Mouse (Mus musculus) heart, embryonic 13.5 days (tissue): ENCODE measurements around the gene 1500011B03Rik. TPM values are rescaled to one million over a fixed set of nuclear protein-coding genes. Genes with fewer than 3 reads are reported as not detected.
"Not testable (repeated sequence)": the region's sequence is repeated elsewhere in the genome, so short reads cannot be mapped to it uniquely, and the experiment has no call there.

Experiments used
- ATAC-seq: fragments of 200-750 bp; cut with Nextera tagmentation; 2 replicates; pipeline ENCODE4 v1.8.0; 2017; ENCODE audit warnings: moderate TSS enrichment; ENCODE audit not compliant: insufficient number of reproducible peaks, low FRiP score, low TSS enrichment; ENCODE audit errors: extremely low read depth
- H3K27ac ChIP-seq: fragments of 300-500 bp; sonication (generic); replicated peaks from 2 replicates; pipeline ENCODE4 v1.5.1; 2015; ENCODE audit warnings: moderate library complexity, mild to moderate bottlenecking, inconsistent platforms
- H3K27me3 ChIP-seq: fragments of 300-500 bp; sonication (generic); replicated peaks from 2 replicates; pipeline ENCODE4 v1.6.1; 2015; ENCODE audit warnings: mild to moderate bottlenecking, inconsistent platforms
- H3K36me3 ChIP-seq: fragments of 300-500 bp; sonication (generic); 2 replicates; pipeline ENCODE4 v1.6.1; 2015; ENCODE audit warnings: mild to moderate bottlenecking, inconsistent platforms
- H3K4me1 ChIP-seq: fragments of 300-500 bp; sonication (generic); 2 replicates; pipeline ENCODE4 v1.6.1; 2015; ENCODE audit warnings: inconsistent platforms
- H3K4me2 ChIP-seq: fragments of 300-500 bp; sonication (generic); 2 replicates; pipeline ENCODE4 v1.6.1; 2015; ENCODE audit warnings: inconsistent platforms, mild to moderate bottlenecking, moderate library complexity
- H3K4me3 ChIP-seq: fragments of 300-500 bp; sonication (generic); 2 replicates; pipeline ENCODE4 v1.5.1; 2015; ENCODE audit warnings: moderate library complexity, mild to moderate bottlenecking, inconsistent platforms
- H3K9ac ChIP-seq: fragments of 300-500 bp; sonication (generic); 2 replicates; pipeline ENCODE4 v1.6.1; 2015; ENCODE audit warnings: inconsistent platforms, mild to moderate bottlenecking, moderate library complexity
- H3K9me3 ChIP-seq: fragments of 300-500 bp; sonication (generic); 2 replicates; pipeline ENCODE4 v1.6.1; 2016; ENCODE audit warnings: inconsistent platforms
- WGBS: fragments of 180-500 bp; shearing (Covaris S2); methylation state at CpG from one replicate; pipeline ENCODE4 v1.1.7; 2015; ENCODE audit warnings: mixed read lengths; 5-methylcytosine and 5-hydroxymethylcytosine counted together
- polyA plus RNA-seq: library from polyadenylated mRNA; unstranded; fragments of >200 nt; fragmentation: Nextera tagmentation; extraction: Ambion mirVana; gene quantifications from 2 replicates; pipeline ENCODE4 v1.2.1, GENCODE M21; 2015

The 1500011B03Rik gene
- 53.8 and 54.5 TPM in 2 replicates for polyA plus RNA-seq

DNA sequence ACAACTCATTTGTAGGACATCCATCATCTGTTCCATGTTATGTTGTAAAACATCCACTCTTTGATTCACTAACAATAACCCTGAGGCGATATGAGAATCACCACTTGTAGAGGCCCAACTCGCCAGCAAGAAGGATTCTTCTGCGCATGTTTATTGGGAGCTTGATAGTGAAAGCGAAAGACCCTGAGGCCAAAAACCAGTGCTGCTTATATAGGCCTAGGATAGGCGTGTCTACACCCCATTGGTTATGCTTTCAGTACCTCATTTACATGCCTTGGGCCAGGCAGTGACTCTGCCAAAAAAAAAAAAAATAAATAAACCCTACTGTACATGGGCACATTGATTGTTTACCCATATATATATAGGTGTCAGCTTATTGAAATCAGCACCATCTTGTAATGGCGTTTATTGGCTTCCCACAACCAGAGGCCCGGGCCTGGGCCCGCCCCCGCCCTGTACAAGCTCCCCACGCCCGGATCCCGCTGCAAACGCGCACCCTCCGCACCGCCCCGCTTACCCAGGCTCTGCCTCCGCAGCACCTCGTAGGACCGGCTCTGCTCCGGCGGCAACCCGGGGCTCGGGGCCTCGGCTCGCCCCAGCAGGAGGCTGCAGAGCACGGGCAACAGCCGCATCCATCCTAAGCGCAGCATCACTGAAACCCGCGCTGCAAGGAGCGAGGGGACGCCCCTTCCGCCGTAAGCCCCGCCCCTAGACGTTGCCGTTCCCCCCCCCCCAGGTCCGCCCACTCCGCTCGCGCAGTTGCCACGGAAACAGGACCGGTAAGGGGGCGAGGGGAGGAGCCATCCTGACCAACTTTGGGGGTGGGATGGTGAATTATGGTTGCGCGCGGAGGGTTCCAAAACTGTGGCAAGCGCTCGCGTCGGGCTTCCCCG, at the start of gene 1500011B03Rik:
1500011B03Rik (minus strand) TSS at position 673 of the 893 bp plus-strand sequence.
- Histone ChIP-seq H3K4me2 (peak within 1 kb of the TSS; percentile 80), H3K9me3 (peaks cover 4% of the 10 kb centered on the region; the same call in 1 of the 2 replicates), H3K4me3 (peak within 1 kb of the TSS; percentile 79), H3K27ac (peak within 1 kb of the TSS; percentile 68), H3K36me3 (peaks cover 18% of the 10 kb centered on the region), H3K9ac (peak within 1 kb of the TSS; percentile 88), H3K27me3 (no peaks in the 10 kb centered on the region), H3K4me1 (peaks cover 11% of the 10 kb centered on the region)
- peak; percentile 82 for ATAC-seq
- 10% methylated on average over 47 of the region's 53 CpGs for WGBS

DNA sequence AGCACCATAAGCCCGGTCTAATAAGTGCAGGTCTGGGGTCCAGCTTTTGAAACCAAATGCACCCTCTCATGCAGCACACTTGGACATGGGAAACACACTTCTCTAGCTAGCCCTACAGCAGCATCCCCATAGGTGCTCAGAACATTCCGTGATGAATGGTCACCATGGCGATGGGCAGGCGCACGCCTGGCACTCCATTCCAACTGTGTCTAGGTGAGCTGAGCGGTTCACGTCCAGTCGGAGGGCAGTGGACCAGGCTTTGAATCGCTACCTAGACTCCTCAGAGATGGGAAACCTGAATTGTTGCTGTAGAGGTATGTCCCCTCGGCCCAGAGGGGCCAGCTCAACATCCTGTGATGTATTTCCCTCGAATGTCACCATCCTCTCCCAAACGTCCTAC, 42.0 kb upstream of the 1500011B03Rik start:
- no peak for ATAC-seq
- no peaks in the 10 kb centered on the region for H3K4me1 ChIP-seq

GRCm38 (mm10) chr5:114864813-114865212, 41.5 kb upstream of the 1500011B03Rik start:
- no peak for ATAC-seq
- Histone ChIP-seq H3K4me1 (no peaks in the 10 kb centered on the region), H3K4me3 (no peak overlapping the region), H3K36me3 (no peaks in the 10 kb centered on the region), H3K9me3 (peaks cover 15% of the 10 kb centered on the region), H3K4me2 (no peak overlapping the region), H3K27me3 (peaks cover 17% of the 10 kb centered on the region), H3K27ac (no peak overlapping the region), H3K9ac (no peak overlapping the region)
- WGBS: 74% methylated on average over 7 of the region's 7 CpGs

More for the DNA sequence above, 42.0 kb upstream of the 1500011B03Rik start:
- H3K4me3 ChIP-seq: no peak overlapping the region
- no peak overlapping the region for H3K9ac ChIP-seq
- WGBS: 81% methylated on average over 12 of the region's 12 CpGs
- no peak overlapping the region for H3K4me2 ChIP-seq
- H3K27ac ChIP-seq: no peak overlapping the region
- H3K9me3 ChIP-seq: peaks cover 15% of the 10 kb centered on the region
- no peaks in the 10 kb centered on the region for H3K36me3 ChIP-seq
- H3K27me3 ChIP-seq: peaks cover 12% of the 10 kb centered on the region

GRCm38 (mm10) chr5:114861730-114862129, 38.5 kb upstream of the 1500011B03Rik start:
- H3K4me1 ChIP-seq: no peaks in the 10 kb centered on the region
- H3K27ac ChIP-seq: no peak overlapping the region
- H3K36me3 ChIP-seq: no peaks in the 10 kb centered on the region
- peaks cover 47% of the 10 kb centered on the region for H3K27me3 ChIP-seq
- H3K4me2 ChIP-seq: no peak overlapping the region
- ATAC-seq: no peak
- no peak overlapping the region for H3K9ac ChIP-seq
- no peak overlapping the region for H3K4me3 ChIP-seq
- H3K9me3 ChIP-seq: no peaks in the 10 kb centered on the region
- 72% methylated on average over 6 of the region's 6 CpGs for whole genome bisulfite sequencing

GRCm38 (mm10) chr5:114859253-114859652, 36.0 kb upstream of the 1500011B03Rik start:
- Histone ChIP-seq H3K36me3 (no peaks in the 10 kb centered on the region), H3K4me1 (no peaks in the 10 kb centered on the region), H3K4me3 (peak overlapping the region; percentile 42), H3K27ac (no peak overlapping the region), H3K9ac (0 out of 2 replicates have a peak overlapping the region, but pooled peaks have one; percentile 62), H3K27me3 (peaks cover 56% of the 10 kb centered on the region), H3K4me2 (peak overlapping the region; percentile 70), H3K9me3 (no peaks in the 10 kb centered on the region)
- 4% methylated on average over 18 of the region's 18 CpGs for WGBS
- no peak for ATAC-seq

DNA sequence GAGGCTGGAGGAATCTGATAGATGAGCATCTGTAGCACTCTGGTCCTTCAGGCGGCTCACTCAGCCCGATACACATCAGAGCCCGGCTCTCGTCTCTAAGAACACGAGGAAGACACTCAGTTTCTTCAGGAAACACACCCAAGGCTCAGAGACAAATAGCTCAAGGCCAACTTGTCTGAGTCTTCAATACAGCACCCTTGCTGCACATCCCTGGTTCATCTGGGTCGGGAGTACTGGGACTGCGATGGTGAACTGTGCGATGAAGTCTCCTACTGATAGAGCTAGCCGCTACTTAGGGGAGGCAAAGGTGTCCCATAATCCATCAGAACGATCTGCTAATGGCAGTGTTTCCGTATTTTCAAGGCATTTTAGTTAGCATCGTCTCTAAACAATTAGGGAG, 35.3 kb upstream of the 1500011B03Rik start, which contains the start of gene Gm9936:
Gm9936 (minus strand) TSS at position 101 of the 400 bp plus-strand sequence.
- Histone ChIP-seq H3K36me3 (no peaks in the 10 kb centered on the region), H3K27ac (no peak within 1 kb of the TSS), H3K4me1 (no peaks in the 10 kb centered on the region), H3K27me3 (peaks cover 56% of the 10 kb centered on the region), H3K9me3 (no peaks in the 10 kb centered on the region), H3K4me2 (peak within 1 kb of the TSS; percentile 70), H3K9ac (0 out of 2 replicates have a peak within 1 kb of the TSS, but pooled peaks have one; percentile 62), H3K4me3 (peak within 1 kb of the TSS; percentile 42)
- ATAC-seq: no peak
- WGBS: 74% methylated on average over 12 of the region's 12 CpGs

GRCm38 (mm10) chr5:114853364-114853763, 30.1 kb upstream of the 1500011B03Rik start, which contains the start of gene 4930519G04Rik:
TSS of gene 4930519G04Rik (plus strand) at chr5:114853664.
- not testable (repeated sequence) for H3K36me3 ChIP-seq, H3K4me1 ChIP-seq, ATAC-seq, H3K27ac ChIP-seq, H3K9me3 ChIP-seq, H3K9ac ChIP-seq, H3K4me3 ChIP-seq, H3K4me2 ChIP-seq
- peaks cover 37% of the 10 kb centered on the region for H3K27me3 ChIP-seq
- 73% methylated on average over 3 of the region's 5 CpGs for WGBS

DNA sequence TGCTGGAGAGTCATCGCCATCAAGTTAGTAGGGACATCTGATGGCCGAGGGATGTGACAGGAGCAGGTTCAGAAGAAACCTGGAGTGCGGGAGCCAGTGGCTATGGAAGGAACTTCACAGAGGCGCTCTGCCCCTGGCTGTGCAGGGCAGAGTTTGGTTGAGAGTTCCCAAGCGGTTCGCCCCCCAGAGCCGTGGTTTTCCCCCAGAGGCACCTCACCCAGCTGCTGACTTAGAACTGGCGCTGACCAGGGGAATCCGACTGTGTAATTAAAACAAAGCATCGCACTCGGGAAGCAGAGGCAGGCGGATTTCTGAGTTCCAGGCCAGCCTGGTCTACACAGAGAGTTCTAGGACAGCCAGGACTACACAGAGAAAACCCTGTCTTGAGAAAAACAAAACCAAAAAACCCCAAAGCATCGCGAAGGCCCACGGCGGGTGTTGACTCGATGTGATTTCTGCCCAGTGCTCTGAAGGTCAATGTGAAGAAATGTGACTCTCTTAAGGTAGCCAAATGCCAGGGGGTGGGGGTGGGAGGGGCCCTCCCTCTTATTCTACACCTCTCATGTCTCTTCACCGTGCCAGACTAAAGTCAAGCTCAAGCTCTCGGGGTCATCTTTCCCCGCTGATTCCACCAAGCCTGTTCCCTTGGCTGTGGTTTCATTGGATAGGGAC, 28.4 kb upstream of the 1500011B03Rik start:
- H3K36me3 ChIP-seq: no peaks in the 10 kb centered on the region
- no peak overlapping the region for H3K4me3 ChIP-seq
- no peaks in the 10 kb centered on the region for H3K9me3 ChIP-seq
- no peaks in the 10 kb centered on the region for H3K4me1 ChIP-seq
- H3K4me2 ChIP-seq: no peak overlapping the region
- no peak overlapping the region for H3K9ac ChIP-seq
- ATAC-seq: no peak
- H3K27me3 ChIP-seq: peaks cover 26% of the 10 kb centered on the region; the same call in 1 of the 2 replicates
- no peak overlapping the region for H3K27ac ChIP-seq
- WGBS: 74% methylated on average over 20 of the region's 20 CpGs

- 0 out of 2 replicates have a peak, but pooled peaks cover 15% of the 10 kb centered on the region for H3K27me3 ChIP-seq
- not testable (repeated sequence) for H3K36me3 ChIP-seq, H3K9ac ChIP-seq, H3K4me2 ChIP-seq, H3K4me3 ChIP-seq, H3K4me1 ChIP-seq, ATAC-seq, H3K27ac ChIP-seq, H3K9me3 ChIP-seq
- WGBS: 70% methylated on average over 2 of the region's 2 CpGs
Observed at GRCm38 (mm10) chr5:114844371-114844770, 21.1 kb upstream of the 1500011B03Rik start.

DNA sequence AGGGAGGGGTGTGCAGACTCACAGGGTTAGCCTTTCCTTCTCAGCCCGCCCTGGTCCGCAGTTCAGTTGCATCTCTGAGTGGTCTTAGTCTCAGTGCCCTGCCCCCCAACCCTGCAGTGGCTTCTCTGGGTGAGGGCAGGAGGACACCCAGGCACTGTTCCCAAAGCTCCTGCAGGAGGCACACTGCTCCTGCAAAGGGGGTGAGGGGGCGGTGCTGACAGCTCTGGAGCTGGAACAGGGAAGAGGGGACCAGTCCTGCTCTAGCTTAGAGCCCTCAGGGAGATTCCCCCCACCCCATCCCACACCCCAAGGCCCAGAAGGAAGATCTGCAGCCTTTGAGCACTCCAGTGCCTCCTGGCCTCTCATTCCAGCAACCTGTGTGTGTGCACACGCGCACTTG, 19.4 kb upstream of the 1500011B03Rik start:
- Histone ChIP-seq H3K9ac (no peak overlapping the region), H3K36me3 (no peaks in the 10 kb centered on the region), H3K27me3 (0 out of 2 replicates have a peak, but pooled peaks cover 11% of the 10 kb centered on the region), H3K9me3 (no peaks in the 10 kb centered on the region), H3K27ac (no peak overlapping the region), H3K4me1 (0 out of 2 replicates have a peak, but pooled peaks cover 4% of the 10 kb centered on the region), H3K4me2 (no peak overlapping the region), H3K4me3 (no peak overlapping the region)
- 63% methylated on average over 5 of the region's 5 CpGs for WGBS
- ATAC-seq: no peak

DNA sequence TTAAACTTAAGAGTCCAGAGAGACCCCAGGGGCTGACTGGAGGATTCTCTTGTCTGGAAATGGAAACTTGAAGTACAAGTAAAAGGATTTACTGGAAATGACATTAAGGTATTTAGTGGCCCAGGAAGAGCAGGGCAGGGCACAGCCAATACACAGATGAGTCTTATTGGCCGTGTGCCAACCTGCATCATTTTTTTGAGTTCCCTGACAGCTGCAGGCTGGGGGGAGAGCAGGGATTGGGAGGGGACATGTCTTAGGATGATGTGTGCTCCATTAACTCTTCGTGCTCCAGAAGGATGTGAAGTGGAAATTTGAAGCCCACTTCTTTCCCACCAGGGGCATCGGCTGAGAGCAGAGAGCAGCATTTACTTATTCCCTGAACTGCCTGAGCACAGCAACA, 18.9 kb upstream of the 1500011B03Rik start:
- not testable (repeated sequence) for H3K9ac ChIP-seq, H3K4me2 ChIP-seq, H3K36me3 ChIP-seq, H3K4me3 ChIP-seq, H3K9me3 ChIP-seq, ATAC-seq, H3K27me3 ChIP-seq, H3K4me1 ChIP-seq, H3K27ac ChIP-seq
- 52% methylated on average over 3 of the region's 3 CpGs for WGBS
